Mouse (Mus musculus) testis, adult 2 months (tissue): Measurements from ENCODE around the gene Rps3a1.

ENCODE experiments used
- CTCF ChIP-seq: fragments of 200-500 bp; IDR thresholded peaks from 2 replicates; pipeline ENCODE4 v1.5.1; 2012; ENCODE audit warnings: low read depth, mild to moderate bottlenecking, inconsistent platforms, low read length, moderate library complexity; ENCODE audit not compliant: control insufficient read depth, insufficient read depth, insufficient replicate concordance
- POLR2A ChIP-seq: fragments of 200-500 bp; IDR thresholded peaks from 2 replicates; pipeline ENCODE4 v1.6.1; 2012; ENCODE audit warnings: low read depth, mild to moderate bottlenecking, inconsistent platforms, low read length, moderate library complexity; ENCODE audit not compliant: control insufficient read depth

DNA sequence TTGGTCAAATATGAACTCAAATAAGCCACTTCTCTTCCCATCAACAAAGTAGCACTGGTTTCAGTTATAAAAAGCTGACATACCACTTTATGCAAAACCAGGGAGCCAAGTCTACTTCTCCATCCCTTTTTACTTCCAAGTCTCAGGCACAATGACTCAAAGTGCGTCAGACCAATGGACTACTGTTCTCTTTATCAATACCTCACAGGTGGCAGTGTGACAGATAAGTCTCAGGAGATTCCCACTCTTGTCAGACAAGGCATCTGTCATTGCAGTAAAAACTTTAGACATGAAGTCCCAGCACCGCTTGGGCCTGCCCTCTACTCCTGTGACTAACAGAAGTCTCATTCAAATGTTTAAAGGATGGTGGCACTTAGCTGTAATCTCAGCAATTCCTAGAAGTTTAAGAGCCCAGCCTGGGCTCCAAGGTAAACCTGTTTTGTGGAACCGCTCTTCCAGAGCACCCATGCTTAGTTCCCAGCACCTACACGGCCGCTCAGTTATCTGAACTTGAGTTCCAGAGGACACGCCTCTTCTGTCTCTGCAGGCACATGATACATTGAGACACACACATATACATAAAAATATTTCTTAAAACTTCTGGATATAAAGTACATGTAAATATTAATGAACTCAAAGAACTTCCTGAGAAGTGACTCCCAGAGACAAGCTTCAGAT, 6.5 kb downstream of the Rps3a1 start:
- TF ChIP-seq CTCF = no peak
- no peak for TF ChIP-seq POLR2A
